Mouse (Mus musculus) pancreas, adult 10 weeks (tissue): ENCODE measurements around the gene Fjx1. TPM values are rescaled to one million over a fixed set of nuclear protein-coding genes. Genes with fewer than 3 reads are reported as not detected.

Source experiments
- polyA plus RNA-seq: library from polyadenylated mRNA; stranded (reverse); fragments of 350-450 nt; fragmentation: Illumina TruSeq; extraction: RNeasy Lipid Tissue Mini Kit (QIAGEN cat#74804); gene quantifications from one replicate; pipeline ENCODE4 v1.2.3, GENCODE M21; 2015; ENCODE audit warnings: low read depth, low replicate concordance; ENCODE audit not compliant: insufficient read depth

Gene Fjx1
- polyA plus RNA-seq: 0.59 TPM

DNA sequence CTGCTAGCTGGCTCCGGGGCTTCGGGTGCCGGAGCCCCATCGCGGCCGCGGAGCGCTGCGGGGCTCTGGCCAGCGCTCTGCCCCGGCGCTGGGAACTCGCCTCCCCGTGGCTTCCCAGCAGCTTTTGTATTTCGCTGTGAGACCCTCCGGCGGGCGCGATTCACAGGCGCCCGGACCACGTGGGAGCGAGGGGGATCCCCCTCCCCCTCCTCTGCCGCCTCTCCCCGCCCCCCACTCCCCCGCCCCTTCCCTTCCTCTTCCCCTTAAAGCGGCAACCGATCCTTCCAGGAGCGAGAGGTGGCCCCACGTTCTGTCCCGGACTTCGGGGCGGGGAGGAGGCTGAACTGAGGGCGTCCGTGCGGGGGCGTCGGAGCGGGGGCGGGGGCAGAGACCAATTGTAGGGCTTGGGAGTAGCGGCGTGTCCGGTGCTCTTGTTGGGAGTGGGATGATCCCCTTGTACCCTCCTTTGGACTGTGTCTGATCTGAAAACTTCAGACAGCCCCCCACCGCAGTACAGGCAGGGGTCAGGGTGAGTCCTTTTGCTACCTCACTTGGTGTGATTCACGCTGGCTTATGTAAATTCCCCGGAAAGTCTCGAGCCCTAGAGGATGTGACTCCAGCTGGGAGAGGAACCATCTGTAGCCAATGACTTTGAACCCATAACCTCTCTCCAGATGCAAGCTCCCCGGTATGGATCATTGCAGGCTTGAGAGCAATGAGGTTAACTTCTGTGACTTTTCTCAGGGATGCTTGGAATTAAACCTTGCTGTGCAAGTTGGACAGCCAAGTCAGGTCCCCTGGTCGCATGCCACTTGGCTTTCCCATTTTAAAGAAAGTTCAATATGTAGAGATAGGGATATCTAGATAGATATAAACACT, at the start of gene Fjx1:
Gene Fjx1 (minus strand): TSS at position 829 of the 879 bp plus-strand sequence.

DNA sequence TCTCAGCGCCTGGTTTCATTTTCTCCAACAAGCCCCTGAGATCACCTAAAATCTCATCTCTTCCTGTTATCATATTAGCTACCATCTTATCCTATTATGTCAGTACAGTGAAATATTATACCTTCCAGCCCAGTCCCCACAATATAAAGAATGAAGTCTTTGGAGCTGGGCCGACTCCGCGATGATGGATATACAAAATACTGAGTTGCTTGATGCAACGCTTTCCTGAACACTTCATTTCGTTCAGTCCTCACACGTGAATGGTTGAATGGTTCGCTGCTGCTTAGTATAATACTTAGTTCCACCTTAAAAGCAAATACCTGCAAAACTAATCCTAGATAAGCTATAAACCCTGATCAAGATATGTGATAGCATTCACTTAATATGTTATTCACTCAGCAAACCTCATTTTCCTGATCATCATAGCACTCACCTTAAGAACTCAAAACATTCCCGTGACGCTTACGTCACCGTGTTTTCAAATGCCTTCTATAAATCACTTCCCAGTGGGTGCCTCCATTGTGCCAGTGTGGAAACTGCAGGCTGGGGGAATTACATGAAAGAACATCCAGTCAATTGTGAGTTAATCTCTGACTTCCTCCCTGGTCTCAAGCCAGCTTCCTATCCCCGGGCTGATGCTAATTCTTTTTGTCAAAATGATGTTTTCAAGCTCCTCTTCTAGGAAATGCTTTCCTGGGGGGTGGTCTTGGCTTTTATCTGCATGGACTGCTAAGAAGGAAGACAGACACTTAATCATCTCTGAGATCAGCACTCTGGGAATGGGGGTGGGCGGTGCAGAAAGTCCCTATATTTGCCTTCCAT, 44.7 kb downstream of the Fjx1 start, which contains the start of gene Trim44:
Gene Trim44 (minus strand): TSS at position 466 of the 822 bp plus-strand sequence.

Other genes starting within 250 kb of the Fjx1 start
- gene Trim44, start 44.7 kb downstream of the Fjx1 start, polyA plus RNA-seq: 12.5 TPM
- gene Pamr1, start 97.5 kb upstream of the Fjx1 start, polyA plus RNA-seq: 7.7 TPM
- 0.18 TPM for gene Slc1a2, start 206.2 kb upstream of the Fjx1 start, polyA plus RNA-seq